Mouse (Mus musculus) urinary bladder, adult 2 months (tissue): ENCODE measurements around the gene Nhsl1. TPM values are rescaled to one million over a fixed set of nuclear protein-coding genes. Genes with fewer than 3 reads are reported as not detected.
"Not testable (repeated sequence)": the region's sequence is repeated elsewhere in the genome, so short reads cannot be mapped to it uniquely, and the experiment has no call there.

Experiments
- DNase-seq: peaks from one replicate; pipeline ENCODE4 v3.0.0; 2022; ENCODE audit warnings: low spot score
- polyA plus RNA-seq: library from polyadenylated mRNA; depleted of rRNA; stranded (reverse); fragments of >200 nt; gene quantifications from 2 replicates; pipeline ENCODE4 v1.2.3, GENCODE M21; 2012; rRNA removed

Gene Nhsl1
- polyA plus RNA-seq, 1 experiment: 14.0 TPM

DNA sequence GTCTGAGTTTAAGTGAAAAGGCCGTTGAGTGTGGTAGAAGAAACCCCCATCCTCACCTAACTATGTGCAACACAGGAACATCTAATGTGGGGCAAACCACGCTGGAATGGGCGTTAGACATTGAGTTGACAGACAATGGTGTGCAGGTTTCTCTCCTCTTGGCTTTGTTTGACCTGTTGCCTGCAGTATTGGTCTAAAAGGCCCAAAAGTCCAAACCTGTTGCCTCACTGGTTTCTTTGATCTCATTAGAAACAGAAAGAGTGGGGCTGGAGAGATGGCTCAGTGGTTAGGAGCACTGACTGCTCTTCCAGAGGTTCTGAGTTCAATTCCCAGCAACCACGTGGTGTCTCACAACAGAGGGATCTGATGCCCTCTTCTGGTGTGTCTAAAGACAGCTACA, 210.4 kb downstream of the Nhsl1 start:
- no peak for DNase-seq

DNA sequence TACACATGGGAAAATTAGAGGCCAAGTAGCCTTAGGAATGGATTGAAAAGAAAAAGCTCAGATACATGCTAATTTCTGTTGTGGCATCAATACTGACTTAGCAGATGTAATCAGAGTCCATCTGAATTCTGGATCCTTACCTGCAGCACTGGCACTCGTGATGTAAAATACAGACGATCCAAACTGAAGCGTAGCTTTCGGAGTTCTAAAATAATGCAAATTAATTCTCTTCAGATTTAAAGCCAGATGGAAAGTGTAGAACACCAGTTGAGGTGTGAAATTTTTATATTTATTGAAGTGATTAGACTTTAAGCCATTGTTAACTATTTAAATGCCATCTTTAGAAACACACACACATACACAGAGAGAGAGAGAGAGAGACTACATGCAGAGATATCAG, 211.4 kb downstream of the Nhsl1 start:
- no peak for DNase-seq

DNA sequence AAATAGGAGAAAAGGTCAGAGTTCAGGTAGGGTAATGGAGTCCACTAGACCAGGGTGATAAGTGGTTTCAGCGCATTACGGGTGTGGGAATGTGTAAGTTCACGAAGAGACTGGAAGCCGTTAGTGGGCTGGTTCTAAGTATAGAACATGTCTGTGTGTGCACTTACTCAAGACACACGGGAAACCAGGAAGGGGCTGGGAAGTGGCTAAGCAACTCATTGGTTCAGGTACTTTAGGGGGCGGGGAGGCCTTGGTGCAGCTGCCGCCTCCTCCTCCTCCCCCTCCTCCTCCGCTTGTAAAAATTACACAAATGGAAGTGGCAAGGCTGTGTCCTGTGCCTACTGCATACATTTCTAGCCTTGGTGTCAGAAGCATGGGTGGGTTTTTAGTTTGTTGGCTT, 213.5 kb downstream of the Nhsl1 start:
- DNase-seq: no peak

DNA sequence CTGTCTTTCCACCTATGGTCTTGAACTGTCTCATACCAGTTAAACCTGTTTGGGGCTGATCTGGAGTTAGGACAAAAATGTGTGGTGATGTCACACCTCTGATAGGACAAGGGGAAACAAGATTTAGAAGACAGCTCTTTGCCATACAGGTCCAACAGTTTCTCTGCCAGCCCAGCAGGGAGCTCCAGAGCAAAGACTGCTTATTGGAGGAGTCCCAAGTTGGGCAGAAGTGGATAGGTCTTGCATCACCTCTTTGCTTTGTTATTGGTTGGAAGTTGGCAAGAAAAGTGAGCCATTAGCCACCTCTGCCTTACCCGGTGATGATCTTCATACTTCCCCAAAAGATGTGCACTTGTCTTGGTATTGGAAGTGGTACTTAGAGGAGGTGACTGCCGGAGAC, 218.1 kb downstream of the Nhsl1 start:
- no peak for DNase-seq

DNA sequence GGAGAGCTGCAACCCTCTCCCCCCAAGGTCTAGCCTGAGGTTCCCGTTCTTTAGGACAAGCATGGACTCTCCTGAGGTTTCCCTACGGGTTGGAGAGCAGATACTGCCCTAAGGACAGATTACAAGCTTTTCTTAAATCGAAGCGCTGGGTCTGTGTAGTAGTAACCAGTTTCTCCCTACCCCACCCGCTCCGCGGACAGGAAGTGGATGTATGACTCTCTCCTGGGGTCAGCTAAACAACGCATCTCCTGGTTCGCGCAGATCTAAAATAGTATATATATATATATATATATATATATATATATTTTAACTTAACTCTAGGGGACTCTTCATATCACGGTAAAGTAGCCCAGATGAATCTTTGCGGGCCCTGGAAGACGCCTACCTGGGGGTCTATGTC, 226.5 kb downstream of the Nhsl1 start:
- no peak for DNase-seq

DNA sequence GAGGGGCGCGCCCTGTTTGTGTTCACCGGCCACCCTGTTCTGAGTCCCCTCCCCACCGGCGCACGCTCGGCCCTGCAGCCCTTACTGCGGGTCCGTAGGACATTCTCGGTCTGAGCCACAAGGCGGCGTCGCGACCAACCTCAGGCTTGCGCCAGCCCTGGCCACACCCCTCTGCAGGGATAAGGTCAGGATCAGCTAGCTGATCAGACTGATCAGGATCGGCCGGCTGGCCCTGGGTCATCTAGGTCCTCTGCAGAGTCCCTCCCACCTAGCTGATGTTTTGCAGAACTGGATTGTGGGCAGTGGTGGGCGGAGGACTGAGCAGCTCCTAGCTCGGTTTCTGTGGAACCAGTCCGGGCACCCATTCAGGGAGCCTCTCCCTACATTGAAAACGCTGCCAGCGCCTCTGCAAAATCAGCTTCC, 227.0 kb downstream of the Nhsl1 start, which contains the start of gene Hebp2:
Gene Hebp2 (minus strand): TSS at position 264 of the 423 bp plus-strand sequence.
- peak; percentile 59 for DNase-seq

DNA sequence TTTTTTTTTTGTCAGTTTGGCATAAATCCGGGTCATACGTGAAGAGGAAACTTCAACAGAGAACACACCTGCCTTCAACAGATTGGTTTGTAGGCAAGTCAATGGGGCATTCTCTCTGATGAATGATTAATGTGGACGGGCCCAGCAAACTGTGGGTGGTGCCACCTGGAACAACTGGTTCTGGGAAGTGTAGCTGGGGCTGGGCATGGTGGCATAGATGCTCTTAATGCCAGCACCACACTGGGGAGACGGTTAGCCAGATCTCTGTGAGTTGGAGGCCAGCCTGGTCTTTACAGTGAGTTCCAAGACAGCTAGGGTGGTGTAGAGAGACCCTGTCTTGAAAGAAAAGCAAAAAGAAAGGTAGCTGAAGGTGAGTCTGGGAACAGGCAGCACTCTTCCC, 228.6 kb downstream of the Nhsl1 start:
- DNase-seq: no peak

DNA sequence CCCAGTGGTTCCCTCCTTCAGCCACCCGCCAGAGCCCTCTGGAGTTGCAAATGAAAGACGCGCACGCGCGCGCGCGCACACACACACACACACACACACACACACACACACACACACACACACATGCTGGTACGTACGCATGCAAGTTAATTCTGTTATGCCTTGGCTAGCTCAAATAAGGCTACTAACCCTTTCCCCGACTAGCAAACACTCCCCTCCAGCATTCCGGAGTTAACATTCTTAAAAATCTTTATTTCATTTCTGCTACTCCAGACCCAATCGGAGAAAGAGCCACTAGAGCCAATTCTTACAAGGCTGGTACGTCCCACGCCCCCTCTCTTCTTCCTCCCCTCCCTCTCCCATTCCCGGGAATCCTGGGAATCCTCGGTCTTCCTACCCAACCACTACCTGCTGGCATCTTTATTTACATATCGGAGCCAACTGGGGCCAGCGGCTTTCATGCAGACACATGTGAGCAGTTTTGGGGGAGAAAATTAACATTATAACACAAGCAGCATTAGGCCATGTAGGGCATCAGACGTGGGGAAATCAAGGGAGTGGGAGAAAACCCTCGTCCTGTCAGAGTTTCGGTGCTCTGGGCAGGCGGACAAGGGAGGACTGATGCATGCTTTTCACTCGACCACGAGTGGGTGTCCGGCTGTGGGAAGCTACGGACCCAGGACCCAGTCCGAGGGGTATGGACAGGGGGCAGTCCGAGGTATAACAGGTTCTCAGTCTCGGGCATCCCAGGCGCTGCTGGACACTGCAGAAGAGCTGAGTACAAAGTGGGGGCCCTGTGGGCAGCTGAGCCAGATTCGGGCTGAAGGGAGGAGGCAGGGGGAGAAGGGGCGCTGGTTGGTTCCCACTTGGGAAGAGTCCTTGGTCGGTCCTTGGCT, 230.8 kb downstream of the Nhsl1 start:
- DNase-seq: no peak

DNA sequence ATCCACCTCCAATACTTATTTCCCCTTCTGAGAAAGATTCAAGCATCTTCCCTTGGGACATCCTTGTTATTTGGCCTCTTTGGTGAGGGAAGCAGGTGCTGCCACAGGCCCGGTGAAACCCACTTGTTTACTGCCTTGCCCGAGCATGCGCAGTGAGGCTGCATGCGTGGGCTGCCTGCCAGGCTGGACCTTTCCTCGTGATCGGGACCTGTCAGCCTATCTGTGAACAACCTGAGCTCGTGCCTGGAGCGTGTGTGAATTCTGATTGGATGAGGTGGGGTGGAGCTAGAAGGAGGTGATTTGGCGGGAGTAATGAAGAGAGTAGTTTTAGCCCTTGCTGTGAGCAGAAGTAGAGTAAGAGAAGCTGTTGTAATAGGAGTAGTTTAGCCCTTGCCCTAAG, 240.3 kb downstream of the Nhsl1 start:
- not testable (repeated sequence) for DNase-seq

DNA sequence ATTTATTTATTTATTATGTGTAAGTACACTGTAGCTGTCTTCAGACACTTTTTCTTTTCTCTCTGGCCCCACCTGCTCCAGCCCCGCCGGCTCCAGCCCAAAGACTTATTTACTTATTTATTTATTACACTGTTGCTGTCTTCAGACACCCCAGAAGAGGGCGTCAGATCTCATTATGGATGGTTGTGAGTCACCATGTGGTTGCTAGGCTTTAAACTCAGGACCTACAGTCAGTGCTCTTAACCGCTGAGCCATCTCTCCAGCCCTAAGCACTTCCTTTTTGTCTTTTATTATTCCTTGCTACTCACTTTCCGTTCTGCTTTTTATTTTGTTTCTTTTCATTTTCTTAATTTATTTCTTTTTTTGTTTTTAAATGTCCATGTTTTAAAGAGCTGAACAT, 242.7 kb downstream of the Nhsl1 start:
- DNase-seq: no peak

DNA sequence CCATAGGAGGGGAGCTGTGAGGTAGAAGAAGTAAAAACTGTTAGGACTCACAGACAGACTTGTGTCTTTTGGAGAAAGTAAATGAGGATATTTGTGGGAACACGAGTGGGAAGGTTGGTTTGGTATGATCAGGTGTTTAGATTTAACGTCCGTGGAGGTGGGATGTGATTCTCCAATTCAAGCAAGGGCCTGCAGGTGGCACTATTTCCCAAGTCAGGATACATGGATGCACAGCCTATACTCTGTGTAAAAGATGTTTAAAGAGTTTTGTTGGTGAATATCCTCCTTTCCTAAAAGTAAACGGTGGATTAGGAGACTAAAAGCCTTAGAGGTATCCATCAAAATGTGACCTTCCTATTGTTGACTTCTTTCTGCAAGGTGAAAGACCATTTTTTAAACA, 244.2 kb downstream of the Nhsl1 start:
- no peak for DNase-seq

DNA sequence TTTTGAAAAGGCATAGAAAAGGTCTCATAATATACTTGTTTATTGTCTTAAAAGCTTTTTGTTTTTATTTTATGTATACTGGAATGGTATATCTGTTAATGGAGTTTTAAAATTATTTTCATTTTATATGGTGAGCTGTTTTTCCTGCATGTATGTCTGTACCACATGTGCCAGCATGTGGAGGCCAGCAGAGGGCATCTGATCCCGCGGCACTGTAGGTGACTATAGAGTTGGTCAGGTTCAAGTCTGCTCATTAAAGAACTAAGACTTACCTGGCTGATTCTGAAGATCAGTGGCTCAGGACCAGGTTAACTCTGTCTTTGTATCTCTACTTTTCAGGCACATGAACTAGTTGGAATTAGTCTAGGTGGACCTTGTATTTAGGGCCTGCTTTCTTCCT, 253.8 kb downstream of the Nhsl1 start:
- no peak for DNase-seq

Other genes starting within 250 kb of the Nhsl1 start
- 0.28 and 0.37 TPM in 2 replicates for gene Ect2l, start 108.1 kb upstream of the Nhsl1 start, polyA plus RNA-seq
- 24.0 and 28.1 TPM in 2 replicates for gene Ccdc28a, start 84.0 kb upstream of the Nhsl1 start, polyA plus RNA-seq
- 24.7 and 26.9 TPM in 2 replicates for gene Hebp2, start 227.1 kb downstream of the Nhsl1 start, polyA plus RNA-seq